In the genomic region with DNA sequence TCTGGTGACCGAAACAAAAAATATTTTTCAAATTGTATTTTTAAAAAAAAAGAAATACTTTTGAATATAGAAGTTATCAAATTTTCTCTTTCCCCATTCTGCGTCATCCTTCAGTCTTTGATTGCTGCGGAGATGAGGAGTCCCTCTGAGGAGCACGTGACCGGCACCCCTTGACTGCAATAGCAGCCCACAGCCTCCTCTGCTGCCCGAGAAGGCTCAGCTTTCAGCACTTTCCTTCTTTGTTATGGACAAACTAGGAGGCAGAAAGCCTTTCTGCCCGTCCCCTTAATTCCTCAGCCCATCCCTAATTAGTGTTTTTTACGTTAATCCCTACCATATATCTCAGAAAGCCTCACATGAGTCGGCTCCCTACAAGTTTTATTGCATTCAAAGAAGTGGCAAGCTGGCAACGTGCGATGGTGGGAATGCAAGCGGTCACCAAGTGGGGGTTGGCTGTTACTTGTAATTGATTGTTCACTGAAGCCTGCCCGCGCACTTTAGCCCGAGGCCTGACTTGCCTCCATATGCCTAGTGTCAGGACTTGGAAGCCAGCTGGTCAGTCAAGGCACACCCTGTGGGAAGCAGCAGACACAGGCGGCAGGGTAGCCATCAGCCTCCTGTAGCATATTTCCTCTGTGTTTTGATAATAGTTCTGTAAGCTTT, we compare ENCODE assay signal across 9 mouse cellular contexts.
A peak's percentile ranks its signal among the peaks of the same experiment; 100 is the strongest.
DNase-seq lines count a peak whose midpoint lies in the region; ATAC-seq lines count a peak whose summit lies in the region.
"Had no signal": no experiment of that assay in that cellular context is flagged by ENCODE, and none has a peak within 500 bp of the region (broad histone marks: within the 10 kb centered on the region; RNA-seq: fewer than 3 reads in every experiment).

No protein-coding gene starts in this region.

- no peak overlapping the region for H3K27ac ChIP-seq in intestine, embryonic 14.5 days (ENCODE audit: low read depth)
- no peak overlapping the region for H3K27ac ChIP-seq in intestine, embryonic 16.5 days (ENCODE audit: low read length)
- H3K27ac ChIP-seq in hindbrain, embryonic 14.5 days, result peak overlapping the region; percentile 51
- H3K27ac ChIP-seq in neural tube, embryonic 13.5 days (replicated peaks), result peak overlapping the region; percentile 70

- ATAC-seq in intestine, embryonic 14.5 days (replicated peaks; ENCODE audit: low FRiP score, low TSS enrichment, low read depth), result no peak
- ATAC-seq in intestine, embryonic 16.5 days, result no peak
- peak; percentile 72 for ATAC-seq in hindbrain, embryonic 14.5 days (ENCODE audit: low FRiP score)
- ATAC-seq in neural tube, embryonic 13.5 days (ENCODE audit: low read depth), result peak; percentile 66

- H3K27me3 ChIP-seq in intestine, embryonic 14.5 days (replicated peaks; ENCODE audit: control insufficient read depth, insufficient read depth, low read length), result no peaks in the 10 kb centered on the region
- no peaks in the 10 kb centered on the region for H3K27me3 ChIP-seq in intestine, embryonic 16.5 days (replicated peaks; ENCODE audit: control insufficient read depth, insufficient read depth, low read length)
- H3K27me3 ChIP-seq in hindbrain, embryonic 14.5 days (ENCODE audit: control insufficient read depth, insufficient read depth, low read length), result no peaks in the 10 kb centered on the region
- H3K27me3 ChIP-seq in neural tube, embryonic 13.5 days, result no peaks in the 10 kb centered on the region

- peaks cover 6% of the 10 kb centered on the region for H3K4me1 ChIP-seq in intestine, embryonic 14.5 days (replicated peaks; ENCODE audit: control insufficient read depth, insufficient read depth, low read length)
- 0 out of 2 replicates have a peak, but pooled peaks cover 2% of the 10 kb centered on the region for H3K4me1 ChIP-seq in intestine, embryonic 16.5 days (ENCODE audit: control insufficient read depth, insufficient read depth, low read length)
- H3K4me1 ChIP-seq in hindbrain, embryonic 14.5 days (replicated peaks; ENCODE audit: control insufficient read depth, insufficient read depth, low read length), result peaks cover 19% of the 10 kb centered on the region
- H3K4me1 ChIP-seq in neural tube, embryonic 13.5 days (replicated peaks), result peaks cover 59% of the 10 kb centered on the region

- WGBS in intestine, embryonic 14.5 days, result 14% methylated on average over 16 of the region's 16 CpGs
- WGBS in intestine, embryonic 16.5 days, result 15% methylated on average over 16 of the region's 16 CpGs
- WGBS in hindbrain, embryonic 14.5 days, result 7% methylated on average over 16 of the region's 16 CpGs
- WGBS in neural tube, embryonic 13.5 days, result 7% methylated on average over 16 of the region's 16 CpGs

- intact Hi-C loops in left cerebral cortex, postnatal 10 days (cut with DNase I), result no loop called here

- no peaks in the 10 kb centered on the region for H3K9me3 ChIP-seq in intestine, embryonic 14.5 days (ENCODE audit: control insufficient read depth, low read length)
- H3K9me3 ChIP-seq in intestine, embryonic 16.5 days (ENCODE audit: control insufficient read depth, low read length), result no peaks in the 10 kb centered on the region
- H3K9me3 ChIP-seq in hindbrain, embryonic 14.5 days (ENCODE audit: control insufficient read depth, low read length), result no peaks in the 10 kb centered on the region
- no peaks in the 10 kb centered on the region for H3K9me3 ChIP-seq in neural tube, embryonic 13.5 days
- H3K9me3 ChIP-seq: G1E had no signal

- H3K4me3 ChIP-seq in intestine, embryonic 14.5 days (ENCODE audit: low read depth, low read length), result no peak overlapping the region
- no peak overlapping the region for H3K4me3 ChIP-seq in intestine, embryonic 16.5 days (ENCODE audit: low read length)
- H3K4me3 ChIP-seq in hindbrain, embryonic 14.5 days (replicated peaks; ENCODE audit: low read length), result no peak overlapping the region
- H3K4me3 ChIP-seq in neural tube, embryonic 13.5 days, result peak overlapping the region; percentile 10; the same call in 1 of the 2 replicates

- no peaks in the 10 kb centered on the region for H3K36me3 ChIP-seq in intestine, embryonic 14.5 days (ENCODE audit: control insufficient read depth, insufficient read depth, low read length)
- no peaks in the 10 kb centered on the region for H3K36me3 ChIP-seq in intestine, embryonic 16.5 days (ENCODE audit: control insufficient read depth, insufficient read depth, low read length)
- no peaks in the 10 kb centered on the region for H3K36me3 ChIP-seq in hindbrain, embryonic 14.5 days (replicated peaks; ENCODE audit: control insufficient read depth, insufficient read depth)
- no peaks in the 10 kb centered on the region for H3K36me3 ChIP-seq in neural tube, embryonic 13.5 days
- H3K36me3 ChIP-seq: G1E had no signal

- DNase-seq in intestine, embryonic 14.5 days (ENCODE audit: low spot score), result no peak
- DNase-seq in cerebellum, postnatal 10 days, result peak; percentile 81 to 89
- DNase-seq in hindbrain, embryonic 14.5 days (ENCODE audit: low spot score), result no peak
- DNase-seq in left cerebral cortex, postnatal 10 days (ENCODE audit: extremely low spot score in 1 of 2, low spot score in 2 of 2), result no peak
- DNase-seq in MN1 (ENCODE audit: low spot score), result no peak
- no peak for DNase-seq in spleen, postnatal 10 days (ENCODE audit: low spot score in 2 of 2)

- H3K4me2 ChIP-seq in intestine, embryonic 14.5 days (ENCODE audit: low read length), result peak overlapping the region; percentile 33
- H3K4me2 ChIP-seq in intestine, embryonic 16.5 days (ENCODE audit: low read depth, low read length), result no peak overlapping the region
- peak overlapping the region; percentile 35 for H3K4me2 ChIP-seq in hindbrain, embryonic 14.5 days (replicated peaks)
- H3K4me2 ChIP-seq in neural tube, embryonic 13.5 days, result peak overlapping the region; percentile 46

- H3K9ac ChIP-seq in intestine, embryonic 14.5 days (ENCODE audit: low read length), result no peak overlapping the region
- H3K9ac ChIP-seq in intestine, embryonic 16.5 days (ENCODE audit: low read depth, low read length), result no peak overlapping the region
- H3K9ac ChIP-seq in hindbrain, embryonic 14.5 days, result no peak overlapping the region; the same call in 1 of the 2 replicates
- peak overlapping the region; percentile 48 for H3K9ac ChIP-seq in neural tube, embryonic 13.5 days

Comparison
In these comparisons a context has a peak if more than half of its experiments do, and no peak if none do; other contexts are left out.
1. ATAC-seq: peak in hindbrain, embryonic 14.5 days (single experiment) and neural tube, embryonic 13.5 days (single experiment); none in intestine, embryonic 14.5 days (single experiment) and intestine, embryonic 16.5 days (single experiment).
2. DNase-seq: peak in cerebellum, postnatal 10 days (2 of 2); none in intestine, embryonic 14.5 days (single experiment), hindbrain, embryonic 14.5 days (single experiment), left cerebral cortex, postnatal 10 days (0 of 2), MN1 (single experiment) and spleen, postnatal 10 days (0 of 2).
3. H3K27ac ChIP-seq: peak in hindbrain, embryonic 14.5 days (single experiment) and neural tube, embryonic 13.5 days (single experiment); none in intestine, embryonic 14.5 days (single experiment) and intestine, embryonic 16.5 days (single experiment).